Mouse (Mus musculus): Measurements from ENCODE around the gene Ccdc81. TPM values are rescaled to one million over a fixed set of nuclear protein-coding genes. Genes with fewer than 3 reads are reported as not detected.

The Ccdc81 gene
- polyA plus RNA-seq, 1 experiment from 2014 or later: not detected

DNA sequence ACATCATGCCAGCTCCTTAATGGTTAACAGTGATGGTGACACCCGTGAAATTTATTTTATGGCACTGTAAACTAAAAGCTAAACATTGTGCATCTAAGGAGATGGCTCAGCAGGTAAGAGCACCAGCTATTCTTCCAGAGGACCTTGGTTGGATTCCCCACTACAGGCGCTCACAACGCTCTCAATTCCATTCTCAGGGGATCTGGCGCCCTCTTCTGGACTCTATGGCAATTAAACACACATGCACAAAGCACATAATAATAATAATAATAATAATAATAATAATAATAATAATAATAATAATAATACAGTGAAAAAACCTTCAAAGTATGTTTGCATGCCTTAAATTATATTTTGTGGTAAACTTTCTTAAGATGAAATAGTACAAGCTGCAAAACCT is 11.6 kb downstream of the Ccdc81 start:
- WGBS (ENCODE audit: insufficient replicate concordance): 30% methylated on average over 4 of the region's 4 CpGs
- ATAC-seq (replicated peaks; ENCODE audit: insufficient number of reproducible peaks, low FRiP score, low TSS enrichment): no peak

DNA sequence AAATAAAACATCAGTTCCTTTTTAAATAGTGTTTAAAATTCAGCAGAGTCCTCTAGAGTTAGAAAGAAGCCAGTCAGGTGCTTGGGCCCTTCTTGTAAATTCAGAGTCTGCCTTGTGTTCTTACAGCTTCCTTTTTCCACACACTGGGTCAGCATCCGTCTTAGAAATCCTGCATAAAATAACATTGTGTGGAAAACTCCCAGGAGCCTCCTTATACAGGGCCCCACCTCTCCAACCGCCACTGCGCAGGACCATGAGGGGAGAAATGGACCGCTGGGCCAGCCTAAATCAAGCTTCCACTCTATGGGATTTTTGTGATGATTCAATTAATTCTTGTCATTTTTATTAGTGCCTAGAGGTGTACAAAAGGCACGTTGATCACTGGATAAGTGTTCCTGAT is 12.0 kb downstream of the Ccdc81 start:
- Histone ChIP-seq H3K36me3 (ENCODE audit: control insufficient read depth, insufficient read depth, low read length) (no peaks in the 10 kb centered on the region), H3K9me3 (replicated peaks; ENCODE audit: control insufficient read depth, low read length) (no peaks in the 10 kb centered on the region), H3K4me2 (no peak overlapping the region), H3K27me3 (ENCODE audit: control insufficient read depth, insufficient read depth, low read length) (no peaks in the 10 kb centered on the region), H3K4me3 (ENCODE audit: low read depth, low read length) (no peak overlapping the region), H3K27ac (ENCODE audit: low read depth, low read length) (no peak overlapping the region), H3K9ac (ENCODE audit: low read depth, low read length) (no peak overlapping the region), H3K4me1 (ENCODE audit: control insufficient read depth, insufficient read depth, low read length) (no peaks in the 10 kb centered on the region)
- ATAC-seq (replicated peaks; ENCODE audit: insufficient number of reproducible peaks, low FRiP score, low TSS enrichment): no peak
- WGBS (ENCODE audit: insufficient replicate concordance): 77% methylated on average over 5 of the region's 5 CpGs

More for the DNA sequence above, 11.6 kb downstream of the Ccdc81 start:
- Histone ChIP-seq H3K27ac (ENCODE audit: low read depth, low read length) (no peak overlapping the region), H3K9me3 (replicated peaks; ENCODE audit: control insufficient read depth, low read length) (no peaks in the 10 kb centered on the region), H3K4me3 (ENCODE audit: low read depth, low read length) (no peak overlapping the region), H3K9ac (ENCODE audit: low read depth, low read length) (no peak overlapping the region), H3K4me2 (no peak overlapping the region), H3K4me1 (ENCODE audit: control insufficient read depth, insufficient read depth, low read length) (no peaks in the 10 kb centered on the region), H3K27me3 (ENCODE audit: control insufficient read depth, insufficient read depth, low read length) (no peaks in the 10 kb centered on the region), H3K36me3 (ENCODE audit: control insufficient read depth, insufficient read depth, low read length) (no peaks in the 10 kb centered on the region)

DNA sequence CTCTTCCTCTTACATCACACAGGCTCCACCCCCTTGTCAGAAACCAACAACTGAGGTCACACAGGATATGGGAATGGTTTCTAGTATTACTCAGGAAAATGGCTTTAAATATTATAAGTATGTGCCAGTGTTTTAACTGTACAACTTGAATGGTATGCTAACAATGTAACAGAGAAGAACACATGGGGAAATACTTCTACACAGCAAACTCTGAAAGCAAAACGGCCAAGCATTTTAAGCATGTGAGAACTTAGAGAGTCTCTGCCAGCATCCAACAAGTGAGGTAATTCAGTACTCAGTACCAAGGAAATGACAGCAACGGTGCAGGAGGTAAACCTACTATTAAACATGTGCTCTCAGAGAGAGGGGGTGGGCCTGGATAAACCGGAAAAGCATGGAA is 18.9 kb downstream of the Ccdc81 start:
- no peak overlapping the region for H3K4me2 ChIP-seq
- no peaks in the 10 kb centered on the region for H3K36me3 ChIP-seq (ENCODE audit: control insufficient read depth, insufficient read depth, low read length)
- no peaks in the 10 kb centered on the region for H3K9me3 ChIP-seq (replicated peaks; ENCODE audit: control insufficient read depth, low read length)
- no peaks in the 10 kb centered on the region for H3K4me1 ChIP-seq (ENCODE audit: control insufficient read depth, insufficient read depth, low read length)
- H3K9ac ChIP-seq (ENCODE audit: low read depth, low read length): no peak overlapping the region
- 57% methylated on average over 3 of the region's 3 CpGs for WGBS (ENCODE audit: insufficient replicate concordance)
- H3K27ac ChIP-seq (ENCODE audit: low read depth, low read length): no peak overlapping the region
- no peaks in the 10 kb centered on the region for H3K27me3 ChIP-seq (ENCODE audit: control insufficient read depth, insufficient read depth, low read length)
- H3K4me3 ChIP-seq (ENCODE audit: low read depth, low read length): no peak overlapping the region
- ATAC-seq (replicated peaks; ENCODE audit: insufficient number of reproducible peaks, low FRiP score, low TSS enrichment): no peak

DNA sequence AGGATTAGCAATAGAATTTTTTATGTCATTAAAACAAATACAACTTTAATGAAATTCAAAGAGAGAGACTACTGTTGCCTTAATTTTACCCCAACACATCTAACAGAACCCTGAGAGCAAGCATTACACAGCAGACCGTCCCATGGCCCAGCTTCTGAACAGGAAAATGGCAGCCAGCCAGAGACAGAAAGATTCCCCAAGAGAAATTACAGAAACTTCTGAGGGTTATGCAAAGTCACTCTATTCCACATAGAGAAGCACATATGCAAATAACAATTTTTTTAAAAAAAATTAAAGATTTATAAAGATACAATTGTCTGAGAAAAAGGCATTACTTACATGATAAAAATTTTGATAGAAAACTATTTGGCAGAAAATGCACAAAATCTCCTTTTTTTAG is 23.7 kb downstream of the Ccdc81 start:
- Histone ChIP-seq H3K27me3 (ENCODE audit: control insufficient read depth, insufficient read depth, low read length) (no peaks in the 10 kb centered on the region), H3K9me3 (replicated peaks; ENCODE audit: control insufficient read depth, low read length) (no peaks in the 10 kb centered on the region), H3K36me3 (ENCODE audit: control insufficient read depth, insufficient read depth, low read length) (no peaks in the 10 kb centered on the region), H3K4me3 (ENCODE audit: low read depth, low read length) (no peak overlapping the region), H3K27ac (ENCODE audit: low read depth, low read length) (no peak overlapping the region), H3K9ac (ENCODE audit: low read depth, low read length) (no peak overlapping the region), H3K4me1 (ENCODE audit: control insufficient read depth, insufficient read depth, low read length) (no peaks in the 10 kb centered on the region), H3K4me2 (no peak overlapping the region)
- 65% methylated on average over 1 of the region's 1 CpGs for WGBS (ENCODE audit: insufficient replicate concordance)
- ATAC-seq (replicated peaks; ENCODE audit: insufficient number of reproducible peaks, low FRiP score, low TSS enrichment): no peak

DNA sequence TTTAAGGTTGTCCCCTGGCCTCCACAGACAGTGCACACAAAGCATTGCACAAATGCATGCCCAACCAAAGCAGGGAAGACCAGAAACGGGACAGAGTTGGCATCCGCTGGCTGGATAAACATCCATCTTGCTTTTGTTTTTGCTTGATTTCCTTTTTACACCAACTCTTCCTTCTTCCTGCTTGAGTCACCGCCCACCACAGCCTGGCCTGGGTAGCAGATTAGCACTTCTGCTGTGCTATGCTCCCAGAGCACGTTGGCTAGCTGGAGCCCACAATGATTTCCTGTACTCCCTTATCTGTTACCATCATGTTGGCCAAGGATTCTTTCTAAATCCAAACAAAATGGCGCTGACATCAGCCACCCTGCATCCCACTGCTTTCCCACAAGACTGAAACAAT is 36.2 kb downstream of the Ccdc81 start:
- Histone ChIP-seq H3K9me3 (replicated peaks; ENCODE audit: control insufficient read depth, low read length) (no peaks in the 10 kb centered on the region), H3K4me2 (no peak overlapping the region), H3K4me3 (ENCODE audit: low read depth, low read length) (no peak overlapping the region), H3K36me3 (ENCODE audit: control insufficient read depth, insufficient read depth, low read length) (no peaks in the 10 kb centered on the region), H3K27ac (ENCODE audit: low read depth, low read length) (no peak overlapping the region), H3K27me3 (ENCODE audit: control insufficient read depth, insufficient read depth, low read length) (no peaks in the 10 kb centered on the region), H3K4me1 (ENCODE audit: control insufficient read depth, insufficient read depth, low read length) (no peaks in the 10 kb centered on the region), H3K9ac (ENCODE audit: low read depth, low read length) (no peak overlapping the region)
- 50% methylated on average over 5 of the region's 5 CpGs for WGBS (ENCODE audit: insufficient replicate concordance)
- no peak for ATAC-seq (replicated peaks; ENCODE audit: insufficient number of reproducible peaks, low FRiP score, low TSS enrichment)

DNA sequence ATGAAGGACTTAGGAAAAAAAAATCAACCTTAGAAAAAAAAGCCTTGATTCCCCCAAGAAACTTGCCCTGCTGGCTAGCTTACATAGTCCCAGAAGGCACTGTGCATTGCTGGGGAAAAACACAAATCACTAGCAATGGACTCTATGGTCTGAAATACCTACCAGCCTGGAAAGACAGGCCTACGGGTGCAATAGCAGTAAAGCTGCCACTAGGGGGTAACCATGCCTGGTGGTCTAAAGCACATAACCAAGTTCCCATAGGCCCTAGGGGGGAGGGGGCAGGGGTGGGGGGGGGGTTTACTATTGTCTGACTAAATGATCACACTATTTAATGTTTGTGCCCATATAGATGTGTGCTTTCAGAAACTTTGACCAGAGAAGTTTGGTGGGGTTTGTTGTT is 38.7 kb downstream of the Ccdc81 start:
- no peak overlapping the region for H3K4me3 ChIP-seq (ENCODE audit: low read depth, low read length)
- 89% methylated on average over 1 of the region's 1 CpGs for WGBS (ENCODE audit: insufficient replicate concordance)
- H3K9me3 ChIP-seq (replicated peaks; ENCODE audit: control insufficient read depth, low read length): no peaks in the 10 kb centered on the region
- H3K4me1 ChIP-seq (ENCODE audit: control insufficient read depth, insufficient read depth, low read length): no peaks in the 10 kb centered on the region
- H3K4me2 ChIP-seq: no peak overlapping the region
- no peaks in the 10 kb centered on the region for H3K27me3 ChIP-seq (ENCODE audit: control insufficient read depth, insufficient read depth, low read length)
- H3K36me3 ChIP-seq (ENCODE audit: control insufficient read depth, insufficient read depth, low read length): no peaks in the 10 kb centered on the region
- H3K9ac ChIP-seq (ENCODE audit: low read depth, low read length): no peak overlapping the region
- no peak for ATAC-seq (replicated peaks; ENCODE audit: insufficient number of reproducible peaks, low FRiP score, low TSS enrichment)
- H3K27ac ChIP-seq (ENCODE audit: low read depth, low read length): no peak overlapping the region

DNA sequence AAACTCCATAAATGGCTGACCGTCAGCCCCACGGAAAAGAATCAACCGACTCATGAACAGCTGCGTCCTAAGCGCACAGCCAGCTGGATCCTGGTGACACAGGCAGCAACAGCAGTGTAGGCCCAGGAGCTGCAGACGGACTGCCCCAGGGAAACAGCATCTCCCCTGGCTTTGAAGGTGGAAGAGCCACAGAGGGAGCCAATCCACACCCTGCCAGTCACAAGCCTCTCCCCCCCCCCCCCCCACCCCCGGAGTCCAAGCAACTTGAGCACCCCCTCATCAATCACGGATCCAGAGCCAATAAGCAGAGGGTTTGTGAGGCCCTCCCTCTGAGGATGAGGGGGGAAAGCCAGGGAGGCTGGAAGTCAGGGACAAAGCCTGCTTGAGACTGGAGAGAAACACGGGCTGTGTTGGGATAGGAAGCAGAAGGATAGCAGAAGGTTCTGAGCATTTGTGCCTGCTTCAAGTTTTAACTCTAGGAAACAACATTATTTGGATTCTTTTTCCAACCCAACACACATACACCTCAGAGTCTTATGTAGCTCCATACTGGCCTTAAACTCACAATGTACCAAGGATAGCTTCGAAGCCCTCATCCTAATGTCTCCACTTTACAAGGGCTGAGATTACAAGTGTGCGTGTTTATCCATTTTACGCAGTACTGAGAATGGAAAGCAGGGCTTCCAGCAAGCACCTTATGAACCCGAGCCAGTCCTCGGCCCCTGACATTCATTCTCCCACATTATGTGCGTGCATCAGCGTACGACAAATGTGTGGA is 46.8 kb downstream of the Ccdc81 start:
- WGBS (ENCODE audit: insufficient replicate concordance): 58% methylated on average over 17 of the region's 17 CpGs
- Histone ChIP-seq H3K4me3 (ENCODE audit: low read depth, low read length) (no peak overlapping the region), H3K36me3 (ENCODE audit: control insufficient read depth, insufficient read depth, low read length) (no peaks in the 10 kb centered on the region), H3K9ac (ENCODE audit: low read depth, low read length) (no peak overlapping the region), H3K9me3 (replicated peaks; ENCODE audit: control insufficient read depth, low read length) (no peaks in the 10 kb centered on the region), H3K27me3 (ENCODE audit: control insufficient read depth, insufficient read depth, low read length) (no peaks in the 10 kb centered on the region), H3K4me2 (no peak overlapping the region), H3K4me1 (ENCODE audit: control insufficient read depth, insufficient read depth, low read length) (no peaks in the 10 kb centered on the region), H3K27ac (ENCODE audit: low read depth, low read length) (no peak overlapping the region)
- ATAC-seq (replicated peaks; ENCODE audit: insufficient number of reproducible peaks, low FRiP score, low TSS enrichment): 0 out of 2 replicates have a peak, but pooled peaks have one; percentile 39

DNA sequence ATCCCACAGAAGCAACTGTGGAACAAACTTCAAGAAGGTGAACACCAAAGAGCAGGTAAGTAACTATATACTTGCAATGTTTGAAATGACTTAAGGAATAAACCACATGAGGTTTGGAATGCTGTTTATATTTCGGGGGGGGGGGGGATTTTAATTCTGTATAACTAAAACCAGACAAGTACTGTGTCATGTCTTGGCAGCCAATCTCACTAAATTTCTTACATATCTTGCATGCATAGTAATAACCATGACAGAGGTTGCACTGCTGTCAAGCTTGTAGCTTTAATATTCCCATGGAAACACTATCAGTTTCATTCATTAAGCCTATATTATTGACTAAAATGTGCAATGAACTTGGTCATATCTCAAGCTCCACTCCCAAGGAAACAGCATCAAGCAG is 48.2 kb downstream of the Ccdc81 start:
- WGBS (ENCODE audit: insufficient replicate concordance): 80% methylated on average over 1 of the region's 1 CpGs
- no peaks in the 10 kb centered on the region for H3K27me3 ChIP-seq (ENCODE audit: control insufficient read depth, insufficient read depth, low read length)
- no peaks in the 10 kb centered on the region for H3K4me1 ChIP-seq (ENCODE audit: control insufficient read depth, insufficient read depth, low read length)
- no peak for ATAC-seq (replicated peaks; ENCODE audit: insufficient number of reproducible peaks, low FRiP score, low TSS enrichment)
- no peak overlapping the region for H3K4me2 ChIP-seq
- no peaks in the 10 kb centered on the region for H3K9me3 ChIP-seq (replicated peaks; ENCODE audit: control insufficient read depth, low read length)
- no peak overlapping the region for H3K9ac ChIP-seq (ENCODE audit: low read depth, low read length)
- H3K36me3 ChIP-seq (ENCODE audit: control insufficient read depth, insufficient read depth, low read length): no peaks in the 10 kb centered on the region
- no peak overlapping the region for H3K4me3 ChIP-seq (ENCODE audit: low read depth, low read length)
- no peak overlapping the region for H3K27ac ChIP-seq (ENCODE audit: low read depth, low read length)

DNA sequence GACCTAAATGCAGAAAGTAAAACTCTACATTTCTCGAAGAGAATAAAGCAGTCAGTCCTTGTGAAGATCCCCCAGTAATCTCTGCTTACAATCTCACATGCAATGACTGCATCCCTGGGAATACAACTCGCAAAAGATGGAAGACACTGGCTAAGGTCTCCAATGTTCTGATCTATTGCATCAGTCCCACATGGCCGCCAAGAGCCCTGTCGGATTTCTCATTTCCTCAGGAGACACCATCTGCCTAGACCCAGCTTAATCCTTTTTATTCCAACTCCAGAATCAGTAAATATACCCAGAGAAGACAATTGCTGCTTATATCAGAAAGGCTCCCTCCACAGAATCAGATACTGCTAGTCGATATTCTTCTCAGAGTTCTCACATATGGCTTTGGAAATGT is 50.3 kb downstream of the Ccdc81 start:
- Histone ChIP-seq H3K4me3 (ENCODE audit: low read depth, low read length) (no peak overlapping the region), H3K27ac (ENCODE audit: low read depth, low read length) (no peak overlapping the region), H3K36me3 (ENCODE audit: control insufficient read depth, insufficient read depth, low read length) (no peaks in the 10 kb centered on the region), H3K4me2 (no peak overlapping the region), H3K9me3 (replicated peaks; ENCODE audit: control insufficient read depth, low read length) (no peaks in the 10 kb centered on the region), H3K4me1 (ENCODE audit: control insufficient read depth, insufficient read depth, low read length) (no peaks in the 10 kb centered on the region), H3K9ac (ENCODE audit: low read depth, low read length) (no peak overlapping the region), H3K27me3 (ENCODE audit: control insufficient read depth, insufficient read depth, low read length) (no peaks in the 10 kb centered on the region)
- 71% methylated on average over 5 of the region's 5 CpGs for WGBS (ENCODE audit: insufficient replicate concordance)
- no peak for ATAC-seq (replicated peaks; ENCODE audit: insufficient number of reproducible peaks, low FRiP score, low TSS enrichment)
